Mouse (Mus musculus) embryonic facial prominence, embryonic 10.5 days (tissue): Measurements from ENCODE around the gene Olfr574. TPM values are rescaled to one million over a fixed set of nuclear protein-coding genes. Genes with fewer than 3 reads are reported as not detected.

Experiments
- DNase-seq: peaks from one replicate; pipeline ENCODE4 v3.0.0-alpha.2; 2017; ENCODE audit warnings: low spot score
- H3K27ac ChIP-seq: fragments of 300-500 bp; sonication (generic); replicated peaks from 2 replicates; pipeline ENCODE4 v1.5.1; 2016; ENCODE audit warnings: mild to moderate bottlenecking
- H3K27me3 ChIP-seq: fragments of 300-500 bp; sonication (generic); replicated peaks from 2 replicates; pipeline ENCODE4 v1.6.1; 2016; ENCODE audit warnings: low read depth, mild to moderate bottlenecking; ENCODE audit not compliant: poor library complexity, severe bottlenecking
- H3K36me3 ChIP-seq: fragments of 300-500 bp; sonication (generic); replicated peaks from 2 replicates; pipeline ENCODE4 v1.6.1; 2016; ENCODE audit warnings: mild to moderate bottlenecking, moderate library complexity
- H3K4me1 ChIP-seq: fragments of 300-500 bp; sonication (generic); 2 replicates; pipeline ENCODE4 v1.6.1; 2016
- H3K4me3 ChIP-seq: fragments of 300-500 bp; sonication (generic); 2 replicates; pipeline ENCODE4 v1.5.1; 2016; ENCODE audit warnings: mild to moderate bottlenecking, moderate library complexity
- H3K9me3 ChIP-seq: fragments of 300-500 bp; sonication (generic); 2 replicates; pipeline ENCODE4 v1.6.1; 2016; ENCODE audit warnings: mild to moderate bottlenecking
- whole genome bisulfite sequencing: fragments of 180-500 bp; shearing (Covaris S2); methylation state at CpG from one replicate; pipeline ENCODE4 v1.1.7; 2016; 5-methylcytosine and 5-hydroxymethylcytosine counted together
- polyA plus RNA-seq: library from polyadenylated mRNA; unstranded; fragments of >200 nt; fragmentation: Nextera tagmentation; extraction: Ambion mirVana; gene quantifications from 2 replicates; pipeline ENCODE4 v1.2.1, GENCODE M21; 2016

The Olfr574 gene
- polyA plus RNA-seq, 1 experiment from 2014 or later = not detected

- 50% methylated on average over 1 of the region's 1 CpGs for WGBS
- Histone ChIP-seq H3K9me3 (no peaks in the 10 kb centered on the region), H3K27ac (no peak overlapping the region), H3K27me3 (no peaks in the 10 kb centered on the region), H3K4me1 (no peaks in the 10 kb centered on the region), H3K4me3 (no peak overlapping the region), H3K36me3 (no peaks in the 10 kb centered on the region)
- no peak for DNase-seq
Observed at GRCm38 (mm10) chr7:102974399-102974798, 26.1 kb downstream of the Olfr574 start.

GRCm38 (mm10) chr7:102975843-102976242 is 27.6 kb downstream of the Olfr574 start, which contains the start of gene Olfr577:
Gene Olfr577, minus strand, starts transcription at chr7:102975943.
- H3K36me3 ChIP-seq = no peaks in the 10 kb centered on the region
- H3K27ac ChIP-seq = no peak within 1 kb of the TSS
- H3K9me3 ChIP-seq = 0 out of 2 replicates have a peak, but pooled peaks cover 2% of the 10 kb centered on the region
- no peak within 1 kb of the TSS for H3K4me3 ChIP-seq
- no peaks in the 10 kb centered on the region for H3K4me1 ChIP-seq
- no peaks in the 10 kb centered on the region for H3K27me3 ChIP-seq
- 86% methylated on average over 2 of the region's 2 CpGs for WGBS
- no peak for DNase-seq

GRCm38 (mm10) chr7:102989224-102989623 is 41.0 kb downstream of the Olfr574 start, which contains the start of gene Olfr578:
Gene Olfr578, minus strand, starts transcription at chr7:102989324.
- H3K9me3 ChIP-seq = no peaks in the 10 kb centered on the region
- no peaks in the 10 kb centered on the region for H3K36me3 ChIP-seq
- DNase-seq = no peak
- no peaks in the 10 kb centered on the region for H3K27me3 ChIP-seq
- 75% methylated on average over 3 of the region's 3 CpGs for WGBS
- H3K4me1 ChIP-seq = no peaks in the 10 kb centered on the region
- H3K27ac ChIP-seq = no peak within 1 kb of the TSS
- no peak within 1 kb of the TSS for H3K4me3 ChIP-seq

Other genes starting within 250 kb of the Olfr574 start
- gene Olfr558, start 246.3 kb upstream of the Olfr574 start, polyA plus RNA-seq = 0.09 TPM in 1 of 2 replicates, not detected in the other
- gene Olfr33, start 229.4 kb upstream of the Olfr574 start, polyA plus RNA-seq = not detected in 2 replicates
- not detected in 2 replicates for gene Olfr559, start 221.0 kb upstream of the Olfr574 start, polyA plus RNA-seq
- gene Olfr560, start 189.1 kb upstream of the Olfr574 start, polyA plus RNA-seq = not detected in 2 replicates
- gene Olfr78, start 189.0 kb upstream of the Olfr574 start, polyA plus RNA-seq = not detected in 2 replicates
- gene Olfr561, start 177.2 kb upstream of the Olfr574 start, polyA plus RNA-seq = not detected in 2 replicates
- not detected in 2 replicates for gene Olfr564, start 145.0 kb upstream of the Olfr574 start, polyA plus RNA-seq
- gene Olfr566, start 89.7 kb upstream of the Olfr574 start, polyA plus RNA-seq = not detected in 2 replicates
- gene Olfr568, start 71.3 kb upstream of the Olfr574 start, polyA plus RNA-seq = not detected in 2 replicates
- not detected in 2 replicates for gene Olfr569, start 57.6 kb upstream of the Olfr574 start, polyA plus RNA-seq
- gene Olfr570, start 53.9 kb upstream of the Olfr574 start, polyA plus RNA-seq = not detected in 2 replicates
- gene Olfr571, start 30.9 kb upstream of the Olfr574 start, polyA plus RNA-seq = 0.07 TPM in 1 of 2 replicates, not detected in the other
- gene Olfr572, start 24.1 kb upstream of the Olfr574 start, polyA plus RNA-seq = not detected in 2 replicates
- gene Olfr573-ps1, start 5.9 kb upstream of the Olfr574 start, polyA plus RNA-seq = not detected in 2 replicates
- gene Olfr575, start 10.3 kb downstream of the Olfr574 start, polyA plus RNA-seq = not detected in 2 replicates
- gene Olfr576, start 14.2 kb downstream of the Olfr574 start, polyA plus RNA-seq = not detected in 2 replicates
- gene Olfr577, start 27.5 kb downstream of the Olfr574 start, polyA plus RNA-seq = not detected in 2 replicates
- gene Olfr578, start 40.9 kb downstream of the Olfr574 start, polyA plus RNA-seq = not detected in 2 replicates
- not detected in 2 replicates for gene Olfr582, start 89.6 kb downstream of the Olfr574 start, polyA plus RNA-seq
- not detected in 2 replicates for gene Olfr583, start 102.8 kb downstream of the Olfr574 start, polyA plus RNA-seq
- not detected in 2 replicates for gene Olfr584, start 133.4 kb downstream of the Olfr574 start, polyA plus RNA-seq
- gene Olfr585, start 149.3 kb downstream of the Olfr574 start, polyA plus RNA-seq = not detected in 2 replicates
- not detected in 2 replicates for gene Olfr586, start 177.2 kb downstream of the Olfr574 start, polyA plus RNA-seq
- gene Olfr588-ps1, start 192.4 kb downstream of the Olfr574 start, polyA plus RNA-seq = not detected in 2 replicates
- not detected in 2 replicates for gene Olfr589, start 207.9 kb downstream of the Olfr574 start, polyA plus RNA-seq
- not detected in 2 replicates for gene Olfr591, start 229.9 kb downstream of the Olfr574 start, polyA plus RNA-seq
- not detected in 2 replicates for gene Olfr592, start 236.3 kb downstream of the Olfr574 start, polyA plus RNA-seq